Comparison of ENCODE assay signal across 8 mouse cellular contexts in genomic region chr8:84708774-84709475, GRCm38 (mm10). TPM values are rescaled to one million over a fixed set of nuclear protein-coding genes. Genes with fewer than 3 reads are reported as not detected.
DNase-seq lines count a peak whose midpoint lies in the region; ATAC-seq and TF ChIP-seq lines count a peak whose summit lies in the region.

No protein-coding gene starts in this region.

- H3K4me2 ChIP-seq in embryonic facial prominence, embryonic 13.5 days: no peak overlapping the region
- H3K4me2 ChIP-seq in limb, embryonic 15.5 days: no peak overlapping the region
- no peak overlapping the region for H3K4me2 ChIP-seq in midbrain, postnatal 0 days (ENCODE audit: low read depth, low read length, poor library complexity, severe bottlenecking)

- peaks cover 46% of the 10 kb centered on the region for H3K27me3 ChIP-seq in embryonic facial prominence, embryonic 13.5 days
- H3K27me3 ChIP-seq in limb, embryonic 15.5 days: peaks cover 24% of the 10 kb centered on the region
- peaks cover 29% of the 10 kb centered on the region for H3K27me3 ChIP-seq in midbrain, postnatal 0 days (ENCODE audit: insufficient read depth, low read length)

- TF ChIP-seq CTCF in midbrain, postnatal 0 days (IDR thresholded peaks at IDR 0.05): peak; percentile 95

- peak overlapping the region; percentile 17; the same call in 1 of the 2 replicates for H3K9ac ChIP-seq in embryonic facial prominence, embryonic 13.5 days
- no peak overlapping the region for H3K9ac ChIP-seq in limb, embryonic 15.5 days
- no peak overlapping the region for H3K9ac ChIP-seq in midbrain, postnatal 0 days (replicated peaks; ENCODE audit: low read length, poor library complexity, severe bottlenecking)

- H3K36me3 ChIP-seq in embryonic facial prominence, embryonic 13.5 days: peaks cover 22% of the 10 kb centered on the region
- peaks cover 31% of the 10 kb centered on the region for H3K36me3 ChIP-seq in limb, embryonic 15.5 days
- no peaks in the 10 kb centered on the region for H3K36me3 ChIP-seq in midbrain, postnatal 0 days (ENCODE audit: insufficient read depth, low read length)

- H3K4me1 ChIP-seq in embryonic facial prominence, embryonic 13.5 days: peaks cover 83% of the 10 kb centered on the region
- peaks cover 86% of the 10 kb centered on the region for H3K4me1 ChIP-seq in limb, embryonic 15.5 days
- no peaks in the 10 kb centered on the region for H3K4me1 ChIP-seq in midbrain, postnatal 0 days (ENCODE audit: insufficient read depth, low read length)

- H3K4me3 ChIP-seq in embryonic facial prominence, embryonic 13.5 days: no peak overlapping the region
- no peak overlapping the region for H3K4me3 ChIP-seq in limb, embryonic 15.5 days
- H3K4me3 ChIP-seq in midbrain, postnatal 0 days (ENCODE audit: low read depth, low read length): no peak overlapping the region

- no peaks in the 10 kb centered on the region for H3K9me3 ChIP-seq in embryonic facial prominence, embryonic 13.5 days
- H3K9me3 ChIP-seq in limb, embryonic 15.5 days: no peaks in the 10 kb centered on the region
- no peaks in the 10 kb centered on the region for H3K9me3 ChIP-seq in midbrain, postnatal 0 days (ENCODE audit: low read length)

- 14% methylated on average over 12 of the region's 12 CpGs for WGBS in embryonic facial prominence, embryonic 13.5 days
- 21% methylated on average over 12 of the region's 12 CpGs for WGBS in limb, embryonic 15.5 days
- WGBS in midbrain, postnatal 0 days: 7% methylated on average over 12 of the region's 12 CpGs

- ATAC-seq in embryonic facial prominence, embryonic 13.5 days (ENCODE audit: insufficient number of reproducible peaks, insufficient read depth, low FRiP score, low TSS enrichment, low read depth): peak; percentile 28; the same call in 1 of the 2 replicates
- 0 out of 2 replicates have a peak, but pooled peaks have one; percentile 20 for ATAC-seq in limb, embryonic 15.5 days (ENCODE audit: insufficient number of reproducible peaks, low FRiP score, low TSS enrichment, low read depth)
- peak; percentile 69 for ATAC-seq in midbrain, postnatal 0 days (ENCODE audit: low FRiP score)

- DNase-seq in 3T3-L1 (ENCODE audit: low read depth, low spot score): peak; percentile 94
- peak; percentile 90 for DNase-seq in adrenal gland, postnatal 14 days
- DNase-seq in heart, adult 8-10 months (ENCODE audit: low spot score): peak; percentile 86
- peak; percentile 76 to 89 for DNase-seq in kidney, adult 8-10 months
- peak; percentile 96 for DNase-seq in midbrain, postnatal 0 days (ENCODE audit: low spot score)
- DNase-seq in spleen, postnatal 10 days (ENCODE audit: low spot score in 2 of 2): peak; percentile 87 to 92

- H3K27ac ChIP-seq in embryonic facial prominence, embryonic 13.5 days: no peak overlapping the region; the same call in 1 of the 2 replicates
- H3K27ac ChIP-seq in limb, embryonic 15.5 days: peak overlapping the region; percentile 22
- H3K27ac ChIP-seq in midbrain, postnatal 0 days (ENCODE audit: low read depth, low read length): peak overlapping the region; percentile 18; the same call in 1 of the 2 replicates

RNA-seq across cellular contexts. Expression of gene Lyl1, which starts 7.7 kb away (rescaled TPM):
- 4.2 and 9.4 TPM in 2 replicates for total RNA-seq in adrenal gland, postnatal 14 days (2021)
- 4.8 and 4.9 TPM in 2 replicates for polyA plus RNA-seq in embryonic facial prominence, embryonic 13.5 days (2015; fragmentation: Nextera tagmentation; extraction: Ambion mirVana)
- 1 to 10 TPM; 3.5 to 4.8 (median 4.3) TPM for total RNA-seq in heart, adult 8-10 months (2022)
- polyA plus RNA-seq in limb, embryonic 15.5 days (2015; fragmentation: Nextera tagmentation; extraction: Ambion mirVana): 5.6 and 6.0 TPM in 2 replicates
- total RNA-seq in midbrain, postnatal 0 days (2014; rRNA removed): 4.6 and 4.8 TPM in 2 replicates
- polyA plus RNA-seq in midbrain, postnatal 0 days (2015; fragmentation: Nextera tagmentation; extraction: Ambion mirVana): 2.0 and 2.8 TPM in 2 replicates

RNA-seq across cellular contexts. Expression of gene G430095P16Rik, which starts 13.9 kb away (rescaled TPM):
- 0.52 and 0.90 TPM in 2 replicates for total RNA-seq in adrenal gland, postnatal 14 days (2021)
- 6.1 and 6.2 TPM in 2 replicates for polyA plus RNA-seq in embryonic facial prominence, embryonic 13.5 days (2015; fragmentation: Nextera tagmentation; extraction: Ambion mirVana)
- total RNA-seq in heart, adult 8-10 months (2022): under 1 TPM in 1 of 4 experiments, not detected in 3; 0.66 TPM
- polyA plus RNA-seq in limb, embryonic 15.5 days (2015; fragmentation: Nextera tagmentation; extraction: Ambion mirVana): 3.8 and 5.5 TPM in 2 replicates
- total RNA-seq in midbrain, postnatal 0 days (2014; rRNA removed): not detected in 2 replicates
- polyA plus RNA-seq in midbrain, postnatal 0 days (2015; fragmentation: Nextera tagmentation; extraction: Ambion mirVana): 0.39 and 0.71 TPM in 2 replicates

RNA-seq across cellular contexts. Expression of gene Nacc1, which starts 21.3 kb away (rescaled TPM):
- total RNA-seq in adrenal gland, postnatal 14 days (2021): 68.3 and 68.8 TPM in 2 replicates
- polyA plus RNA-seq in embryonic facial prominence, embryonic 13.5 days (2015; fragmentation: Nextera tagmentation; extraction: Ambion mirVana): 16.3 and 16.6 TPM in 2 replicates
- total RNA-seq in heart, adult 8-10 months (2022): 10 to 100 TPM; 26.7 to 36.0 (median 33.4) TPM
- polyA plus RNA-seq in limb, embryonic 15.5 days (2015; fragmentation: Nextera tagmentation; extraction: Ambion mirVana): 13.5 and 13.8 TPM in 2 replicates
- total RNA-seq in midbrain, postnatal 0 days (2014; rRNA removed): 87.2 and 102 TPM in 2 replicates
- 13.7 and 13.8 TPM in 2 replicates for polyA plus RNA-seq in midbrain, postnatal 0 days (2015; fragmentation: Nextera tagmentation; extraction: Ambion mirVana)

RNA-seq across cellular contexts. Expression of gene Trmt1, which starts 22.8 kb away (rescaled TPM):
- 62.2 and 67.9 TPM in 2 replicates for total RNA-seq in adrenal gland, postnatal 14 days (2021)
- polyA plus RNA-seq in embryonic facial prominence, embryonic 13.5 days (2015; fragmentation: Nextera tagmentation; extraction: Ambion mirVana): 71.3 and 78.6 TPM in 2 replicates
- total RNA-seq in heart, adult 8-10 months (2022): 10 to 100 TPM; 30.9 to 41.7 (median 38.5) TPM
- 63.3 and 64.5 TPM in 2 replicates for polyA plus RNA-seq in limb, embryonic 15.5 days (2015; fragmentation: Nextera tagmentation; extraction: Ambion mirVana)
- 88.5 and 99.5 TPM in 2 replicates for total RNA-seq in midbrain, postnatal 0 days (2014; rRNA removed)
- polyA plus RNA-seq in midbrain, postnatal 0 days (2015; fragmentation: Nextera tagmentation; extraction: Ambion mirVana): 74.2 and 75.0 TPM in 2 replicates

RNA-seq across cellular contexts. Expression of gene Ier2, which starts 46.3 kb away (rescaled TPM):
- 45.5 and 55.7 TPM in 2 replicates for total RNA-seq in adrenal gland, postnatal 14 days (2021)
- polyA plus RNA-seq in embryonic facial prominence, embryonic 13.5 days (2015; fragmentation: Nextera tagmentation; extraction: Ambion mirVana): 64.3 and 67.6 TPM in 2 replicates
- total RNA-seq in heart, adult 8-10 months (2022): 10 to 100 TPM; 12.8 to 26.9 (median 17.4) TPM
- 80.6 and 81.7 TPM in 2 replicates for polyA plus RNA-seq in limb, embryonic 15.5 days (2015; fragmentation: Nextera tagmentation; extraction: Ambion mirVana)
- total RNA-seq in midbrain, postnatal 0 days (2014; rRNA removed): 3.9 and 4.3 TPM in 2 replicates
- 12.8 and 14.7 TPM in 2 replicates for polyA plus RNA-seq in midbrain, postnatal 0 days (2015; fragmentation: Nextera tagmentation; extraction: Ambion mirVana)
